Mouse (Mus musculus) heart, embryonic 16.5 days (tissue): ENCODE data around the gene Krtap4-16. TPM values are rescaled to one million over a fixed set of nuclear protein-coding genes. Genes with fewer than 3 reads are reported as not detected.
"Not testable (repeated sequence)": the region's sequence is repeated elsewhere in the genome, so short reads cannot be mapped to it uniquely, and the experiment has no call there.

Source experiments
- ATAC-seq: fragments of 200-750 bp; cut with Nextera tagmentation; replicated peaks from 2 replicates; pipeline ENCODE4 v1.8.0; 2017; ENCODE audit warnings: moderate number of reproducible peaks; ENCODE audit not compliant: insufficient read depth, low FRiP score; ENCODE audit errors: extremely low read depth
- H3K27ac ChIP-seq: fragments of 300-500 bp; sonication (generic); 2 replicates; pipeline ENCODE4 v1.5.1; 2014; ENCODE audit warnings: mild to moderate bottlenecking, low read length, control low read depth, moderate library complexity
- H3K27me3 ChIP-seq: fragments of 300-500 bp; sonication (generic); 2 replicates; pipeline ENCODE4 v1.6.1; 2014; ENCODE audit warnings: low read length, mixed read lengths; ENCODE audit not compliant: control insufficient read depth, insufficient read depth
- H3K36me3 ChIP-seq: fragments of 300-500 bp; sonication (generic); 2 replicates; pipeline ENCODE4 v1.6.1; 2014; ENCODE audit not compliant: control insufficient read depth, insufficient read depth
- H3K4me1 ChIP-seq: fragments of 300-500 bp; sonication (generic); 2 replicates; pipeline ENCODE4 v1.6.1; 2014; ENCODE audit warnings: low read length, mixed read lengths; ENCODE audit not compliant: control insufficient read depth, insufficient read depth
- H3K4me2 ChIP-seq: fragments of 300-500 bp; sonication (generic); 2 replicates; pipeline ENCODE4 v1.6.1; 2014; ENCODE audit warnings: low read depth, mild to moderate bottlenecking, control low read depth, low read length
- H3K4me3 ChIP-seq: fragments of 300-500 bp; sonication (generic); 2 replicates; pipeline ENCODE4 v1.5.1; 2014; ENCODE audit warnings: mild to moderate bottlenecking, control low read depth, low read length
- H3K9ac ChIP-seq: fragments of 300-500 bp; sonication (generic); 2 replicates; pipeline ENCODE4 v1.6.1; 2014; ENCODE audit warnings: low read length, control low read depth
- H3K9me3 ChIP-seq: fragments of 300-500 bp; sonication (generic); replicated peaks from 2 replicates; pipeline ENCODE4 v1.6.1; 2016; ENCODE audit warnings: low read length; ENCODE audit not compliant: control insufficient read depth
- WGBS: fragments of 180-500 bp; shearing (Covaris S2); extraction: QIAGEN DNeasy Blood & Tissue Kit; methylation state at CpG from one replicate; pipeline ENCODE4 v1.1.7; 2014; 5-methylcytosine and 5-hydroxymethylcytosine counted together
- polyA plus RNA-seq: library from polyadenylated mRNA; unstranded; fragments of >200 nt; fragmentation: Nextera tagmentation; extraction: Ambion mirVana; gene quantifications from 2 replicates; pipeline ENCODE4 v1.2.1, GENCODE M21; 2015

Krtap4-16 gene
- polyA plus RNA-seq: not detected in 2 replicates

GRCm38 (mm10) chr11:99851508-99851907, at the start of gene Krtap4-16:
TSS of gene Krtap4-16 (minus strand) at chr11:99851608.
- H3K4me3 ChIP-seq: no peak within 1 kb of the TSS
- H3K4me2 ChIP-seq: no peak within 1 kb of the TSS
- no peaks in the 10 kb centered on the region for H3K4me1 ChIP-seq
- H3K9ac ChIP-seq: no peak within 1 kb of the TSS
- no peak within 1 kb of the TSS for H3K27ac ChIP-seq
- no peaks in the 10 kb centered on the region for H3K36me3 ChIP-seq
- no peak for ATAC-seq
- no peaks in the 10 kb centered on the region for H3K27me3 ChIP-seq
- no peaks in the 10 kb centered on the region for H3K9me3 ChIP-seq

GRCm38 (mm10) chr11:99878887-99879286, 27.5 kb upstream of the Krtap4-16 start, which contains the start of gene Gm11567:
TSS of gene Gm11567 (plus strand) at chr11:99879187.
- 43% methylated on average over 1 of the region's 1 CpGs for WGBS
- H3K27me3 ChIP-seq: not testable (repeated sequence)

GRCm38 (mm10) chr11:99873089-99873488, 21.7 kb upstream of the Krtap4-16 start, which contains the start of gene Krtap9-1:
TSS of gene Krtap9-1 (plus strand) at chr11:99873389.
- H3K9me3 ChIP-seq, H3K4me2 ChIP-seq, ATAC-seq, H3K4me3 ChIP-seq, H3K9ac ChIP-seq, H3K4me1 ChIP-seq, H3K36me3 ChIP-seq, H3K27ac ChIP-seq, H3K27me3 ChIP-seq: not testable (repeated sequence)
- WGBS: 73% methylated on average over 1 of the region's 1 CpGs

More at GRCm38 (mm10) chr11:99878887-99879286, 27.5 kb upstream of the Krtap4-16 start, which contains the start of gene Gm11567:
- not testable (repeated sequence) for ATAC-seq, H3K36me3 ChIP-seq, H3K4me1 ChIP-seq, H3K4me2 ChIP-seq, H3K9ac ChIP-seq, H3K4me3 ChIP-seq, H3K9me3 ChIP-seq, H3K27ac ChIP-seq

GRCm38 (mm10) chr11:99864176-99864575, 12.8 kb upstream of the Krtap4-16 start, which contains the start of gene Gm11559:
TSS of gene Gm11559 (plus strand) at chr11:99864476.
- 38% methylated on average over 1 of the region's 1 CpGs for WGBS
- ATAC-seq, H3K36me3 ChIP-seq: not testable (repeated sequence)

GRCm38 (mm10) chr11:99858761-99859160, 7.4 kb upstream of the Krtap4-16 start:
- no peak overlapping the region for H3K4me2 ChIP-seq
- no peaks in the 10 kb centered on the region for H3K4me1 ChIP-seq
- no peaks in the 10 kb centered on the region for H3K36me3 ChIP-seq
- no peaks in the 10 kb centered on the region for H3K9me3 ChIP-seq
- 71% methylated on average over 2 of the region's 2 CpGs for WGBS
- H3K27ac ChIP-seq: no peak overlapping the region
- no peak for ATAC-seq
- H3K27me3 ChIP-seq: no peaks in the 10 kb centered on the region
- no peak overlapping the region for H3K4me3 ChIP-seq
- H3K9ac ChIP-seq: no peak overlapping the region

More at GRCm38 (mm10) chr11:99864176-99864575, 12.8 kb upstream of the Krtap4-16 start, which contains the start of gene Gm11559:
- not testable (repeated sequence) for H3K4me3 ChIP-seq, H3K27me3 ChIP-seq, H3K9me3 ChIP-seq, H3K27ac ChIP-seq, H3K4me1 ChIP-seq, H3K9ac ChIP-seq, H3K4me2 ChIP-seq

GRCm38 (mm10) chr11:99857617-99858016, 6.2 kb upstream of the Krtap4-16 start, which contains the start of gene Gm11568:
TSS of gene Gm11568 (plus strand) at chr11:99857917.
- Histone ChIP-seq H3K4me3 (no peak within 1 kb of the TSS), H3K9me3 (no peaks in the 10 kb centered on the region), H3K36me3 (no peaks in the 10 kb centered on the region), H3K9ac (no peak within 1 kb of the TSS), H3K27ac (no peak within 1 kb of the TSS), H3K4me1 (no peaks in the 10 kb centered on the region), H3K27me3 (no peaks in the 10 kb centered on the region), H3K4me2 (no peak within 1 kb of the TSS)
- ATAC-seq: no peak
- 74% methylated on average over 2 of the region's 2 CpGs for WGBS

GRCm38 (mm10) chr11:99854121-99854520, 2.7 kb upstream of the Krtap4-16 start:
- H3K36me3 ChIP-seq: no peaks in the 10 kb centered on the region
- H3K27me3 ChIP-seq: no peaks in the 10 kb centered on the region
- H3K4me2 ChIP-seq: no peak overlapping the region
- no peak overlapping the region for H3K4me3 ChIP-seq
- 55% methylated on average over 3 of the region's 3 CpGs for WGBS
- no peak overlapping the region for H3K27ac ChIP-seq
- no peaks in the 10 kb centered on the region for H3K9me3 ChIP-seq
- no peaks in the 10 kb centered on the region for H3K4me1 ChIP-seq
- ATAC-seq: no peak
- H3K9ac ChIP-seq: no peak overlapping the region

- H3K36me3 ChIP-seq: no peaks in the 10 kb centered on the region
- WGBS: 76% methylated on average over 2 of the region's 2 CpGs
Measured at GRCm38 (mm10) chr11:99846746-99847145, 4.7 kb downstream of the Krtap4-16 start.

GRCm38 (mm10) chr11:99842185-99842584, 9.2 kb downstream of the Krtap4-16 start:
- WGBS: 66% methylated on average over 1 of the region's 1 CpGs
- no peaks in the 10 kb centered on the region for H3K36me3 ChIP-seq
- H3K27me3 ChIP-seq: no peaks in the 10 kb centered on the region
- H3K9me3 ChIP-seq: no peaks in the 10 kb centered on the region
- H3K4me1 ChIP-seq: no peaks in the 10 kb centered on the region
- no peak overlapping the region for H3K27ac ChIP-seq
- no peak overlapping the region for H3K4me3 ChIP-seq
- no peak overlapping the region for H3K4me2 ChIP-seq
- ATAC-seq: no peak
- no peak overlapping the region for H3K9ac ChIP-seq

More at GRCm38 (mm10) chr11:99846746-99847145, 4.7 kb downstream of the Krtap4-16 start:
- H3K9ac ChIP-seq: no peak overlapping the region
- H3K27ac ChIP-seq: no peak overlapping the region
- H3K4me1 ChIP-seq: no peaks in the 10 kb centered on the region
- no peak for ATAC-seq
- H3K4me3 ChIP-seq: no peak overlapping the region
- no peaks in the 10 kb centered on the region for H3K27me3 ChIP-seq
- no peak overlapping the region for H3K4me2 ChIP-seq
- H3K9me3 ChIP-seq: no peaks in the 10 kb centered on the region
